Mouse (Mus musculus) activated CD4-positive, CD25-positive, alpha-beta regulatory T cell, adult 4 months (primary cell): ENCODE measurements around the gene Lgals3bp. TPM values are rescaled to one million over a fixed set of nuclear protein-coding genes. Genes with fewer than 3 reads are reported as not detected.
"Not testable (repeated sequence)": the region's sequence is repeated elsewhere in the genome, so short reads cannot be mapped to it uniquely, and the experiment has no call there.

Experiments
- ATAC-seq: one replicate; pipeline ENCODE4 v1.8.0; 2017
- polyA plus RNA-seq, 2 experiments: library from polyadenylated mRNA; unstranded; fragments of 100-300 nt; shearing (Covaris generic); gene quantifications; one replicate each; pipeline ENCODE4 v1.2.1; 2017

The Lgals3bp gene
- polyA plus RNA-seq, 2 experiments from 2014 or later, result 98.4 to 147 TPM

- ATAC-seq, result no peak
These were observed 1.9 kb downstream of the Lgals3bp start for GRCm38 (mm10) chr11:118399891-118400565.

- ATAC-seq, result no peak
These were observed 3.9 kb downstream of the Lgals3bp start for GRCm38 (mm10) chr11:118397806-118398530.

GRCm38 (mm10) chr11:118394538-118394937, 7.4 kb downstream of the Lgals3bp start:
- no peak for ATAC-seq

GRCm38 (mm10) chr11:118393991-118394390, 7.9 kb downstream of the Lgals3bp start:
- no peak for ATAC-seq

- ATAC-seq, result not testable (repeated sequence)
These were observed 14.1 kb downstream of the Lgals3bp start for GRCm38 (mm10) chr11:118387816-118388215.

GRCm38 (mm10) chr11:118379251-118380009, 22.5 kb downstream of the Lgals3bp start:
- ATAC-seq, result no peak

- no peak for ATAC-seq
These were observed 23.2 kb downstream of the Lgals3bp start for GRCm38 (mm10) chr11:118378656-118379055.

GRCm38 (mm10) chr11:118376323-118376722, 25.6 kb downstream of the Lgals3bp start:
- ATAC-seq, result not testable (repeated sequence)

- ATAC-seq, result no peak
These were observed 26.0 kb downstream of the Lgals3bp start for GRCm38 (mm10) chr11:118375881-118376280.

GRCm38 (mm10) chr11:118375461-118375860, 26.4 kb downstream of the Lgals3bp start:
- no peak for ATAC-seq

- ATAC-seq, result no peak
These were observed 26.9 kb downstream of the Lgals3bp start for GRCm38 (mm10) chr11:118375006-118375405.

- ATAC-seq, result no peak
These were observed 27.4 kb downstream of the Lgals3bp start for GRCm38 (mm10) chr11:118374506-118374905.

GRCm38 (mm10) chr11:118372641-118373040, 29.3 kb downstream of the Lgals3bp start:
- no peak for ATAC-seq

- ATAC-seq, result no peak
These were observed 30.0 kb downstream of the Lgals3bp start for GRCm38 (mm10) chr11:118371876-118372275.

- no peak for ATAC-seq
These were observed 32.2 kb downstream of the Lgals3bp start for GRCm38 (mm10) chr11:118369657-118370056.

GRCm38 (mm10) chr11:118369251-118369650, 32.6 kb downstream of the Lgals3bp start:
- no peak for ATAC-seq

- ATAC-seq, result no peak
These were observed 33.6 kb downstream of the Lgals3bp start for GRCm38 (mm10) chr11:118368330-118368729.

- ATAC-seq, result no peak
These were observed 35.3 kb downstream of the Lgals3bp start for GRCm38 (mm10) chr11:118366559-118366958.

GRCm38 (mm10) chr11:118366108-118366507, 35.8 kb downstream of the Lgals3bp start:
- ATAC-seq, result no peak

GRCm38 (mm10) chr11:118365171-118365570, 36.7 kb downstream of the Lgals3bp start:
- ATAC-seq, result no peak

GRCm38 (mm10) chr11:118364021-118364420, 37.9 kb downstream of the Lgals3bp start:
- no peak for ATAC-seq

- peak; percentile 47 for ATAC-seq
These were observed 38.8 kb downstream of the Lgals3bp start for GRCm38 (mm10) chr11:118362971-118363518.

GRCm38 (mm10) chr11:118362501-118362900, 39.4 kb downstream of the Lgals3bp start:
- no peak for ATAC-seq
